Mouse (Mus musculus) urinary bladder, postnatal 36 days (tissue): ENCODE measurements around the gene Kdm5a.

Experiments
- DNase-seq, 2 experiments: peaks; one replicate each; pipeline ENCODE4 v3.0.0; 2022; ENCODE audit warnings: low spot score in 2 of 2, mixed read lengths in 1 of 2

Gene Kdm5a

GRCm38 (mm10) chr6:120471991-120472441 is 108.1 kb downstream of the Kdm5a start:
- DNase-seq = no peak

- DNase-seq = no peak
Measured at GRCm38 (mm10) chr6:120472455-120473140, 108.7 kb downstream of the Kdm5a start.

- no peak for DNase-seq
Measured at GRCm38 (mm10) chr6:120473427-120473826, 109.5 kb downstream of the Kdm5a start.

GRCm38 (mm10) chr6:120475288-120475687 is 111.4 kb downstream of the Kdm5a start:
- DNase-seq = no peak

GRCm38 (mm10) chr6:120479302-120479701 is 115.4 kb downstream of the Kdm5a start:
- no peak for DNase-seq

GRCm38 (mm10) chr6:120480361-120480760 is 116.4 kb downstream of the Kdm5a start:
- DNase-seq = no peak

- no peak for DNase-seq
Measured at GRCm38 (mm10) chr6:120481538-120481937, 117.6 kb downstream of the Kdm5a start.

- DNase-seq = no peak
Measured at GRCm38 (mm10) chr6:120482021-120482420, 118.1 kb downstream of the Kdm5a start.

GRCm38 (mm10) chr6:120482756-120483155 is 118.8 kb downstream of the Kdm5a start:
- no peak for DNase-seq

- peak in 1 of 2 experiments; percentile 39 for DNase-seq
Measured at GRCm38 (mm10) chr6:120483211-120483626, 119.3 kb downstream of the Kdm5a start.

- no peak for DNase-seq
Measured at GRCm38 (mm10) chr6:120485038-120485437, 121.1 kb downstream of the Kdm5a start.

GRCm38 (mm10) chr6:120486051-120486510 is 122.2 kb downstream of the Kdm5a start:
- no peak for DNase-seq

- DNase-seq = no peak
Measured at GRCm38 (mm10) chr6:120488647-120489046, 124.7 kb downstream of the Kdm5a start.

GRCm38 (mm10) chr6:120489461-120489860 is 125.5 kb downstream of the Kdm5a start:
- DNase-seq = no peak

- no peak for DNase-seq
Measured at GRCm38 (mm10) chr6:120491064-120491463, 127.1 kb downstream of the Kdm5a start.

- no peak for DNase-seq
Measured at GRCm38 (mm10) chr6:120491862-120492498, 128.1 kb downstream of the Kdm5a start.

GRCm38 (mm10) chr6:120492499-120493373 is 128.8 kb downstream of the Kdm5a start:
- DNase-seq = peak in 1 of 2 experiments; percentile 27

GRCm38 (mm10) chr6:120493374-120494181 is 129.7 kb downstream of the Kdm5a start, which contains the start of gene Tmem121b:
Gene Tmem121b, minus strand, starts transcription at chr6:120493807.
- DNase-seq = peak in 1 of 2 experiments; percentile 16
